Mouse (Mus musculus) midbrain, embryonic 10.5 days (tissue): Measurements from ENCODE around the gene Shroom3. TPM values are rescaled to one million over a fixed set of nuclear protein-coding genes. Genes with fewer than 3 reads are reported as not detected.

ENCODE experiments used
- DNase-seq: peaks from one replicate; pipeline ENCODE4 v3.0.0-alpha.2; 2017; ENCODE audit warnings: low spot score
- H3K27ac ChIP-seq: fragments of 300-500 bp; sonication (generic); replicated peaks from 2 replicates; pipeline ENCODE4 v1.5.1; 2016; ENCODE audit warnings: mild to moderate bottlenecking
- H3K27me3 ChIP-seq: fragments of 300-500 bp; sonication (generic); 2 replicates; pipeline ENCODE4 v1.6.1; 2016; ENCODE audit warnings: low read depth, mild to moderate bottlenecking; ENCODE audit not compliant: poor library complexity, severe bottlenecking
- H3K36me3 ChIP-seq: fragments of 300-500 bp; sonication (generic); 2 replicates; pipeline ENCODE4 v1.6.1; 2016; ENCODE audit warnings: mild to moderate bottlenecking, moderate library complexity
- H3K4me1 ChIP-seq: fragments of 300-500 bp; sonication (generic); 2 replicates; pipeline ENCODE4 v1.6.1; 2016
- H3K4me3 ChIP-seq: fragments of 300-500 bp; sonication (generic); 2 replicates; pipeline ENCODE4 v1.5.1; 2016; ENCODE audit warnings: mild to moderate bottlenecking, moderate library complexity
- H3K9me3 ChIP-seq: fragments of 300-500 bp; sonication (generic); replicated peaks from 2 replicates; pipeline ENCODE4 v1.6.1; 2016; ENCODE audit warnings: mild to moderate bottlenecking
- WGBS: fragments of 180-500 bp; shearing (Covaris S2); methylation state at CpG from one replicate; pipeline ENCODE4 v1.1.7; 2016; 5-methylcytosine and 5-hydroxymethylcytosine counted together
- polyA plus RNA-seq: library from polyadenylated mRNA; unstranded; fragments of >200 nt; fragmentation: Nextera tagmentation; extraction: Ambion mirVana; gene quantifications from 2 replicates; pipeline ENCODE4 v1.2.1, GENCODE M21; 2016

Shroom3 gene
- polyA plus RNA-seq, 1 experiment from 2014 or later, result 8.3 TPM

DNA sequence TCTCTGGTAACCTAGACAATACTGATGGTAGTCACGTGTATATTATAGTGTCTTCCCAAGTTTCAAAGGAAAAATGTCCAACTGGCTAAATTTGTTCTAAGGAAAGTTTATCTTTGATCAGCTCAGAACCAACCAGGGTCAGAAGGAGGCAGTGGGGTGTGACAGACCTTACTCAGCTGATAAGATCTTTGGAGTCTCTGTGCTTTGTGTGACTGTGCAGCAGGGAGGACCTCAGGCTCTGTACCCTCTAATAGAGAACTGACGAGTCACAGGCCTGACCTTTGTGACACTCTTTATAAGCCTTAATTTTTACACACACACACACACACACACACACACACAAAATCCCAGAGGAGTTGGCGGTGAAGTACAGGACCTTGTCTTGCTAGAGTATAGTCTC lies 193.9 kb downstream of the Shroom3 start:
- H3K36me3 ChIP-seq, result peaks cover 3% of the 10 kb centered on the region; the same call in 1 of the 2 replicates
- 68% methylated on average over 3 of the region's 3 CpGs for WGBS
- peaks cover 13% of the 10 kb centered on the region for H3K4me1 ChIP-seq
- no peaks in the 10 kb centered on the region for H3K9me3 ChIP-seq
- H3K4me3 ChIP-seq, result no peak overlapping the region
- H3K27ac ChIP-seq, result no peak overlapping the region
- no peak for DNase-seq
- H3K27me3 ChIP-seq, result no peaks in the 10 kb centered on the region

- peaks cover 19% of the 10 kb centered on the region for H3K4me1 ChIP-seq
- DNase-seq, result no peak
- WGBS, result 95% methylated on average over 2 of the region's 2 CpGs
- peaks cover 3% of the 10 kb centered on the region; the same call in 1 of the 2 replicates for H3K36me3 ChIP-seq
- H3K27me3 ChIP-seq, result no peaks in the 10 kb centered on the region
- H3K9me3 ChIP-seq, result no peaks in the 10 kb centered on the region
- no peak overlapping the region for H3K27ac ChIP-seq
- no peak overlapping the region for H3K4me3 ChIP-seq
Measured at GRCm38 (mm10) chr5:92880393-92880792, 197.2 kb downstream of the Shroom3 start.

- Histone ChIP-seq H3K27me3 (no peaks in the 10 kb centered on the region), H3K27ac (no peak overlapping the region), H3K4me1 (peaks cover 19% of the 10 kb centered on the region), H3K4me3 (no peak overlapping the region), H3K9me3 (no peaks in the 10 kb centered on the region), H3K36me3 (peaks cover under 1% of the 10 kb centered on the region; the same call in 1 of the 2 replicates)
- WGBS, result 47% methylated on average over 4 of the region's 4 CpGs
- no peak for DNase-seq
Measured at GRCm38 (mm10) chr5:92880893-92881292, 197.7 kb downstream of the Shroom3 start.

- 90% methylated on average over 4 of the region's 4 CpGs for WGBS
- no peaks in the 10 kb centered on the region for H3K27me3 ChIP-seq
- H3K36me3 ChIP-seq, result no peaks in the 10 kb centered on the region
- H3K4me3 ChIP-seq, result no peak overlapping the region
- H3K9me3 ChIP-seq, result no peaks in the 10 kb centered on the region
- H3K27ac ChIP-seq, result no peak overlapping the region
- H3K4me1 ChIP-seq, result peaks cover 25% of the 10 kb centered on the region
- no peak for DNase-seq
Measured at GRCm38 (mm10) chr5:92886141-92886540, 202.9 kb downstream of the Shroom3 start.

DNA sequence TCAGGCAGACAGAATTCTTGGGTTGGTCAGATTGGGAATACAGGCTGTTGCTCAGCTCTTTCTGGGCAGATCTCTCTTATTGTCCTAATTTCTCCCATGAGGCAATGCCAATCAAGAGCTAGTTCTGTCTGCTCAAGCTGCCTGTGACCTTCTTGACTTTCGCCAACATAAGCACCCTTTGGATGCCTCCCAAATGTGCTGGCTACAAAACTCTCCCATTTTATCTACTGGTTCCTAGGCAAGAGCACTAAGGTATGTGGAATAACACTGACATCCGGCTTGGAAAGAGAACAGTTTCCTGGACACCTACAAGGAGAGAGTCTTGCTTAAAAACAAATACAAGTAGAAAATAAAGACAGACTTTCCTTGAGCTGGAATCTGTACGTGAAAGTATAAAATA lies 204.3 kb downstream of the Shroom3 start:
- 70% methylated on average over 3 of the region's 3 CpGs for WGBS

DNA sequence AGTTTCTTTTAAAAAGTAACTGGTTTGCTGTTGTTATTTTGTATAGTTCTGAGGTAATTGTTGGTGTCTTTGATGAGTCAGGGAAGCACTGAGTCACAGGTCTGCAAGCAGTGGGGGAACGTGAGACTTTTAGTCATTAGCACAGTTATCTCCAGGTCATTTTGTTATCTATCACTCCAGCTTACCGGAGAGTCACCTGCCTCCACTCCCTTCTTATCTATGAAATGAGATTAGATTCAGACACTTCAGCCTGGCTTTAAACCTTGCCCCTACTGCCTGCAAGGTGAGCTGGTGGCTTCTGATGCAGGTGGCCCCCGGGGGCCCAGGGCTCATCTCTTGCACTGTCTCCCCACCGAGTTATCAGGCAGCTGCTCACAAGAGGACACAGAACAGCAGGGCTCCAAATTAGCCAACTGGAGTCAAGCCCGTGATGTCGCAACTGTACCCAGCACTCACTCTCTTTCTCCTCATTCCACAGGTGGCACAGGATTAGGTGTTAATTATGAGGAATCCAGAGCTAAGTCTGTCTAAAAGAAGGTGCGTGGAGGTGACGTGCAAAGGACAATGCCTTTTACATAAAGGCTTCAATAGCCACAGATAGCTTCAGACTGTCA lies 205.5 kb downstream of the Shroom3 start:
- WGBS, result 62% methylated on average over 8 of the region's 8 CpGs

More for the DNA sequence above, 204.3 kb downstream of the Shroom3 start:
- H3K9me3 ChIP-seq, result no peaks in the 10 kb centered on the region
- no peak overlapping the region for H3K27ac ChIP-seq
- DNase-seq, result no peak
- H3K36me3 ChIP-seq, result no peaks in the 10 kb centered on the region
- no peak overlapping the region for H3K4me3 ChIP-seq
- peaks cover 27% of the 10 kb centered on the region for H3K4me1 ChIP-seq
- no peaks in the 10 kb centered on the region for H3K27me3 ChIP-seq

GRCm38 (mm10) chr5:92890902-92891301 lies 207.7 kb downstream of the Shroom3 start:
- Histone ChIP-seq H3K27ac (no peak overlapping the region), H3K27me3 (no peaks in the 10 kb centered on the region), H3K9me3 (no peaks in the 10 kb centered on the region), H3K36me3 (no peaks in the 10 kb centered on the region), H3K4me3 (no peak overlapping the region), H3K4me1 (peaks cover 48% of the 10 kb centered on the region)
- WGBS, result 90% methylated on average over 5 of the region's 5 CpGs
- no peak for DNase-seq

More for the DNA sequence above, 205.5 kb downstream of the Shroom3 start:
- Histone ChIP-seq H3K9me3 (no peaks in the 10 kb centered on the region), H3K4me1 (peaks cover 34% of the 10 kb centered on the region), H3K36me3 (no peaks in the 10 kb centered on the region), H3K4me3 (no peak overlapping the region), H3K27ac (no peak overlapping the region), H3K27me3 (no peaks in the 10 kb centered on the region)
- no peak for DNase-seq

DNA sequence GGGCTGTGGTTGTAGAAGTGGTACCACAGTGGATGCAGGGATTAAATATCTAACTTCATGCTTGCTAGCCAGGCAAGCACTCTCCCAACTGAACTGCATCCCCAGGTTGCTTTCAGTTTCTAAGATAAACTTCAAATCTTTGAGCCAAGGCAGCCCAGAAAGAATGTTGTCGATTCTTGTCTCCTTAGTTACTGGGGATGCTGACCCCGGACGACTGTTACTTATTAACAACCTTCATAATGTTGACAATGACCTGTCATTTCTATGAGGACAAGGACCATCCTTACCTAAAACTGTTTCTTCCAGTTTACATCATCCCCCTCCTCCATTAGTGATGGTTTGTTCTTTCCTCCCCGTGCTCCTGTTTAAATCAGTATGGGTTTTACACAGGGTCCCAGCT lies 210.0 kb downstream of the Shroom3 start:
- no peaks in the 10 kb centered on the region for H3K36me3 ChIP-seq
- no peaks in the 10 kb centered on the region for H3K27me3 ChIP-seq
- H3K4me3 ChIP-seq, result no peak overlapping the region
- no peaks in the 10 kb centered on the region for H3K9me3 ChIP-seq
- WGBS, result 20% methylated on average over 4 of the region's 4 CpGs
- DNase-seq, result no peak
- peaks cover 59% of the 10 kb centered on the region for H3K4me1 ChIP-seq
- H3K27ac ChIP-seq, result peak overlapping the region; percentile 78

DNA sequence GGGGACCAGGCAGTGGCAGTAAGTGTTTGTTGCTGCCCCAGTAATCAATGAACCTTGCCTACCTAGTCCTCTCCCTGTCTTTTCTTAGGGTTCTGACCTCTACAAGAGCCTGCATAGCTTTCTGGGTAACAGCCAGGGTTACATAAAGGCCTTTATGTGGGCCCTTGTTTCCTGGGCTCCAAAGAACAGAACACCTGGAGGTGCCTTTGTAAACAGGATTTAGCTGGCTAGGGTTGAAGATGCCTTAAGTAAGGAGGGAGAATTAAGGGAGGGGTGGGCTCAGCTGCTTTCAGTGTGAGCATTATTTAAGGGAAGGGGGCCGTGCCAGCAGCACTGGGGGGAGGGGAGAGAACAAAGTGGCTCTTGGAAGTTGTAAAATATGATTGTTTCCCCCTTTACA lies 210.5 kb downstream of the Shroom3 start:
- H3K9me3 ChIP-seq, result no peaks in the 10 kb centered on the region
- H3K27me3 ChIP-seq, result no peaks in the 10 kb centered on the region
- peak overlapping the region; percentile 78 for H3K27ac ChIP-seq
- H3K36me3 ChIP-seq, result no peaks in the 10 kb centered on the region
- 3% methylated on average over 1 of the region's 1 CpGs for WGBS
- H3K4me1 ChIP-seq, result peaks cover 61% of the 10 kb centered on the region
- no peak overlapping the region for H3K4me3 ChIP-seq
- DNase-seq, result peak; percentile 19

DNA sequence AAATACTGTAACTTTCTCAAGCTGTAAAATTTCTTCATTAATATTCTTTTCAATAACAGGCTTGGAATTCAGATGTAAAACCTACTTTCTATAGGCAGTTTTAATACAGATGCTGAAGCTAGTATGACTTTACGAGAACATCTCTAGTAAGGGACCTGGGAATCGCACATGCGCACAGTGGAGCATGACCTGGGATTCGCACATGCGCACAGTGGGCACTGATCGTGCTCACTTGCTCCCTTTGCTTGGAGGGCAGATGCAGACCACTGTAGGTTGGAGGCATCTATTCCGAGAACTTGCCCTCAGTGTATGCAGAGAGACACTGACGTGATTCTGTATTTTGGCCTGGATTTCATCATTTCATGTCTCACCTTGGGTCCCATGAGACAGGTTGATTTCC lies 212.6 kb downstream of the Shroom3 start:
- Histone ChIP-seq H3K9me3 (no peaks in the 10 kb centered on the region), H3K4me1 (peaks cover 79% of the 10 kb centered on the region), H3K4me3 (no peak overlapping the region), H3K36me3 (no peaks in the 10 kb centered on the region), H3K27ac (peak overlapping the region; percentile 39; the same call in 1 of the 2 replicates), H3K27me3 (no peaks in the 10 kb centered on the region)
- 89% methylated on average over 8 of the region's 8 CpGs for WGBS
- DNase-seq, result no peak

- Histone ChIP-seq H3K4me1 (peaks cover 83% of the 10 kb centered on the region), H3K36me3 (no peaks in the 10 kb centered on the region), H3K4me3 (peak overlapping the region; percentile 87; the same call in 1 of the 2 replicates), H3K27ac (peak overlapping the region; percentile 95), H3K27me3 (no peaks in the 10 kb centered on the region), H3K9me3 (no peaks in the 10 kb centered on the region)
- WGBS, result 69% methylated on average over 1 of the region's 1 CpGs
- peak; percentile 20 for DNase-seq
Measured at GRCm38 (mm10) chr5:92896725-92897280, 213.6 kb downstream of the Shroom3 start.

DNA sequence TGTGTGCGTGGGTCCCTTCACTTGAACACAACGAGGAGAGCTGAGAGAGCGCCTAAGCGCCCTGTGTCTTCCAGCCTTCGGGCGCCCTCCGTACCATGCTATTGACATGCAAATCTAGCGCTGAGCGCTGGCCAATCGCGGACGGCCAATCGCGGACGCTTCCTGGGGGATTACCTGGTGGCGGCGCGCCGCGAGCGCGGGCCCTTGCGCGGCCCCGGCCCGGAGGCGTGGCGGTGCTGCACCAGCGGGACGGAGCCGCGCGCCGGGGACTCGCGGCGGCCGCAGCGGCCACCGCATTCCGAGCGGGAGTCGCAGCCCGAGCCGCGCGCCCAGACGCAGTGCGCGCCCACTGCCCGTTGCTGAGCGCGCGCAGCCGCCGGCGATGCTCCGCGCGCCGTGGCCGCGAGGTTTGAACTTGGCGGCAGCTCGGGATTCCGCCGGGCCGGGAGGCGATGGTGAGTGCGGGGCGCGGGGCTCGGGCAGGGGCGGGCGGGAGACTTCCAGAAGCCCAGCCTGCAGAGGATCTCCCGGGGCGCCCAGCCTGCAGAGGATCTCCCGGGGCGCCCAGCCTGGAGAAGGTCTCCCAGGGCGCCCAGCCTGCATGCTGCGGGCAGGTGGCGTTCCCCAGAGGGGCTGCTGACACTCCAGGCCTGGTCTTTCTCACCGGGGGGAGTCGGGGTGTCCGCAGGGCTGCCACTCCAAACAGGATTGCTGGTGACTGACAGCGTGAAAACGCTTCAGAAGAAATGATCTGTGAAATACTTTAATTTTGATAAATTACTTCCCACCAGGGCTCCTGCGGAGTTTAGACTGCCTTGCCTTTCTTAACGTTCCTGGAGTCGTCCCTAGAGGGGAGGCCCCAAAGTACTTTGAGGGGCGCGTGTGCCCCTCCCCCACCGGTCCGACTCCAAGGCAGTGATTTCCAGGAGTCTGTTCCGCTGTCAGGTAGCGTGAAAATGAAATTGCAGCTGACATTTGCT lies 214.8 kb downstream of the Shroom3 start:
- H3K27ac ChIP-seq, result peak overlapping the region; percentile 95
- H3K4me1 ChIP-seq, result peaks cover 83% of the 10 kb centered on the region
- 3% methylated on average over 90 of the region's 96 CpGs for whole genome bisulfite sequencing
- no peaks in the 10 kb centered on the region for H3K27me3 ChIP-seq
- no peaks in the 10 kb centered on the region for H3K9me3 ChIP-seq
- H3K4me3 ChIP-seq, result peak overlapping the region; percentile 87
- H3K36me3 ChIP-seq, result no peaks in the 10 kb centered on the region
- peak; percentile 94 for DNase-seq
